ENCODE assay signal across 18 mouse cellular contexts in the genomic region with DNA sequence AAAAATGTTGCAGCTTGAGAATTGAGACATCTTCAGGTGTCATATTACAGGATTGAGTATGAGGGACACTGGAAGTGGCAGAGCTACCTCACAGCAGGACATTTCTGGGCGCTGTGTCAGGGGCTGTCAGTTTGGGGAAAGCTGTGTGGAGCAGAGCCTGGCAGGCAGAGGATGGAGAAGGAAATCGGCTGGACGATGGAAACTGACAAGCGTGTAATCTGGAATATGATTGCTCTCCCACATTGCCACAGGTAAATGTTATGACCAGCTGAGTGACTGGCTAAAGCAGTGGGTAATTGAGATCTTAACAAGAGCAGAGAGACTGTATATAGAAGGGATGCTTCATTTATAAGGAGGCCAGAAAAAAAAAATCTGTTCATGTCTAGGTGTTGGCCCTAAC.
DNase-seq lines count a peak whose midpoint lies in the region; ATAC-seq lines count a peak whose summit lies in the region.
"Had no signal": no experiment of that assay in that cellular context is flagged by ENCODE, and none has a peak within 500 bp of the region (broad histone marks: within the 10 kb centered on the region; RNA-seq: fewer than 3 reads in every experiment).

No protein-coding gene starts in this region.

- H3K9ac ChIP-seq in hindbrain, embryonic 11.5 days (ENCODE audit: low read depth, low read length) = no peak overlapping the region
- H3K9ac ChIP-seq in midbrain, embryonic 16.5 days (ENCODE audit: low read depth, low read length) = no peak overlapping the region
- no peak overlapping the region for H3K9ac ChIP-seq in intestine, embryonic 15.5 days
- H3K9ac ChIP-seq: heart, embryonic 12.5 days; limb, embryonic 15.5 days; liver, postnatal 0 days; neural tube, embryonic 13.5 days had no signal

- no peak for DNase-seq in hindbrain, embryonic 11.5 days (ENCODE audit: low spot score)
- no peak for DNase-seq in hindbrain, embryonic 10.5 days (ENCODE audit: low spot score)
- DNase-seq in cerebellum, adult 18-20 months = peak; percentile 84 to 91
- DNase-seq in cerebellum, postnatal 4 days (ENCODE audit: low spot score in 2 of 2) = peak; percentile 41 to 90
- no peak for DNase-seq in heart, postnatal 4 days
- no peak for DNase-seq in heart, postnatal 25 days (ENCODE audit: low spot score)
- DNase-seq: adrenal gland, adult 2 months; kidney, adult 8-10 months; liver, postnatal 0 days; lung, postnatal 36 days; thymus, adult 18-20 months had no signal

- peak; percentile 51; the same call in 1 of the 2 replicates for ATAC-seq in hindbrain, embryonic 11.5 days (ENCODE audit: low FRiP score)
- 0 out of 2 replicates have a peak, but pooled peaks have one; percentile 21 for ATAC-seq in midbrain, embryonic 16.5 days
- ATAC-seq in intestine, embryonic 15.5 days = no peak
- ATAC-seq: liver, postnatal 0 days had no signal

- no peak overlapping the region for H3K4me3 ChIP-seq in hindbrain, embryonic 11.5 days (ENCODE audit: low read depth, low read length)
- H3K4me3 ChIP-seq in hindbrain, embryonic 10.5 days = no peak overlapping the region
- H3K4me3 ChIP-seq in midbrain, embryonic 16.5 days (ENCODE audit: low read depth, low read length) = no peak overlapping the region
- H3K4me3 ChIP-seq in intestine, embryonic 15.5 days (replicated peaks) = no peak overlapping the region
- H3K4me3 ChIP-seq: embryonic facial prominence, embryonic 10.5 days; heart, embryonic 12.5 days; left cerebral cortex, adult 2 months; limb, embryonic 15.5 days; neural tube, embryonic 13.5 days had no signal

- no peaks in the 10 kb centered on the region for H3K27me3 ChIP-seq in hindbrain, embryonic 11.5 days (ENCODE audit: control insufficient read depth, insufficient read depth, low read length)
- H3K27me3 ChIP-seq in hindbrain, embryonic 10.5 days (ENCODE audit: insufficient read depth, poor library complexity, severe bottlenecking) = no peaks in the 10 kb centered on the region
- H3K27me3 ChIP-seq in midbrain, embryonic 16.5 days (ENCODE audit: control insufficient read depth, insufficient read depth, low read depth, low read length) = no peaks in the 10 kb centered on the region
- H3K27me3 ChIP-seq in intestine, embryonic 15.5 days (replicated peaks) = no peaks in the 10 kb centered on the region
- H3K27me3 ChIP-seq: heart, embryonic 12.5 days; limb, embryonic 15.5 days; neural tube, embryonic 13.5 days had no signal

- H3K27ac ChIP-seq in hindbrain, embryonic 11.5 days (ENCODE audit: low read depth, low read length) = no peak overlapping the region
- H3K27ac ChIP-seq in hindbrain, embryonic 10.5 days = no peak overlapping the region
- no peak overlapping the region for H3K27ac ChIP-seq in midbrain, embryonic 16.5 days (ENCODE audit: low read length)
- H3K27ac ChIP-seq in intestine, embryonic 15.5 days = no peak overlapping the region
- H3K27ac ChIP-seq: embryonic facial prominence, embryonic 10.5 days; left cerebral cortex, adult 2 months; limb, embryonic 15.5 days; neural tube, embryonic 13.5 days had no signal

- no peaks in the 10 kb centered on the region for H3K4me1 ChIP-seq in hindbrain, embryonic 11.5 days (replicated peaks; ENCODE audit: control insufficient read depth, insufficient read depth, low read length)
- no peaks in the 10 kb centered on the region for H3K4me1 ChIP-seq in hindbrain, embryonic 10.5 days (replicated peaks)
- H3K4me1 ChIP-seq in midbrain, embryonic 16.5 days (ENCODE audit: control insufficient read depth, insufficient read depth, low read length) = no peaks in the 10 kb centered on the region
- H3K4me1 ChIP-seq in intestine, embryonic 15.5 days (replicated peaks) = no peaks in the 10 kb centered on the region
- H3K4me1 ChIP-seq: embryonic facial prominence, embryonic 10.5 days; heart, embryonic 12.5 days; limb, embryonic 15.5 days; neural tube, embryonic 13.5 days had no signal

- intact Hi-C loops in heart, postnatal 25 days (cut with DNase I) = no loop called here

- no peak overlapping the region for H3K4me2 ChIP-seq in hindbrain, embryonic 11.5 days (replicated peaks; ENCODE audit: low read depth, low read length)
- no peak overlapping the region for H3K4me2 ChIP-seq in midbrain, embryonic 16.5 days (ENCODE audit: low read length)
- H3K4me2 ChIP-seq in intestine, embryonic 15.5 days (replicated peaks) = no peak overlapping the region
- H3K4me2 ChIP-seq: heart, embryonic 12.5 days; limb, embryonic 15.5 days; neural tube, embryonic 13.5 days had no signal

- H3K9me3 ChIP-seq in hindbrain, embryonic 11.5 days (ENCODE audit: control insufficient read depth, low read length) = no peaks in the 10 kb centered on the region
- no peaks in the 10 kb centered on the region for H3K9me3 ChIP-seq in hindbrain, embryonic 10.5 days
- no peaks in the 10 kb centered on the region for H3K9me3 ChIP-seq in midbrain, embryonic 16.5 days (replicated peaks; ENCODE audit: control insufficient read depth, low read length, poor library complexity, severe bottlenecking)
- no peaks in the 10 kb centered on the region for H3K9me3 ChIP-seq in intestine, embryonic 15.5 days
- H3K9me3 ChIP-seq: embryonic facial prominence, embryonic 10.5 days; heart, embryonic 12.5 days; limb, embryonic 15.5 days; neural tube, embryonic 13.5 days had no signal

- WGBS in hindbrain, embryonic 11.5 days = 44% methylated on average over 4 of the region's 4 CpGs
- 48% methylated on average over 4 of the region's 4 CpGs for WGBS in hindbrain, embryonic 10.5 days
- 51% methylated on average over 4 of the region's 4 CpGs for WGBS in midbrain, embryonic 16.5 days
- WGBS in intestine, embryonic 15.5 days = 72% methylated on average over 4 of the region's 4 CpGs

- no peaks in the 10 kb centered on the region for H3K36me3 ChIP-seq in hindbrain, embryonic 11.5 days (ENCODE audit: control insufficient read depth, insufficient read depth, low read length)
- H3K36me3 ChIP-seq in hindbrain, embryonic 10.5 days = no peaks in the 10 kb centered on the region
- no peaks in the 10 kb centered on the region for H3K36me3 ChIP-seq in midbrain, embryonic 16.5 days (ENCODE audit: control insufficient read depth, insufficient read depth, low read length)
- H3K36me3 ChIP-seq in intestine, embryonic 15.5 days = no peaks in the 10 kb centered on the region
- H3K36me3 ChIP-seq: embryonic facial prominence, embryonic 10.5 days; heart, embryonic 12.5 days; limb, embryonic 15.5 days; neural tube, embryonic 13.5 days had no signal

Comparison
In these comparisons a context has a peak if more than half of its experiments do, and no peak if none do; other contexts are left out.
1. DNase-seq: peak in cerebellum, adult 18-20 months (2 of 2) and cerebellum, postnatal 4 days (2 of 2); none in hindbrain, embryonic 11.5 days (single experiment), hindbrain, embryonic 10.5 days (single experiment), heart, postnatal 4 days (single experiment) and heart, postnatal 25 days (single experiment).